Mouse (Mus musculus) stomach, embryonic 16.5 days (tissue): ENCODE data around the gene Zfp53. TPM values are rescaled to one million over a fixed set of nuclear protein-coding genes. Genes with fewer than 3 reads are reported as not detected.

Source experiments
- ATAC-seq: fragments of 200-750 bp; cut with Nextera tagmentation; 2 replicates; pipeline ENCODE4 v1.8.0; 2017; ENCODE audit warnings: moderate number of reproducible peaks, moderate TSS enrichment; ENCODE audit not compliant: insufficient read depth, low FRiP score
- H3K27ac ChIP-seq: fragments of 300-500 bp; sonication (generic); 2 replicates; pipeline ENCODE4 v1.5.1; 2014; ENCODE audit warnings: low read length
- H3K27me3 ChIP-seq: fragments of 300-500 bp; sonication (generic); 2 replicates; pipeline ENCODE4 v1.6.1; 2014; ENCODE audit warnings: low read length, control low read depth, mixed read lengths; ENCODE audit not compliant: control insufficient read depth, insufficient read depth
- H3K36me3 ChIP-seq: fragments of 300-500 bp; sonication (generic); 2 replicates; pipeline ENCODE4 v1.6.1; 2014; ENCODE audit warnings: low read length; ENCODE audit not compliant: control insufficient read depth, insufficient read depth
- H3K4me1 ChIP-seq: fragments of 300-500 bp; sonication (generic); 2 replicates; pipeline ENCODE4 v1.6.1; 2014; ENCODE audit warnings: low read length, control low read depth, mixed read lengths; ENCODE audit not compliant: control insufficient read depth, insufficient read depth
- H3K4me2 ChIP-seq: fragments of 300-500 bp; sonication (generic); 2 replicates; pipeline ENCODE4 v1.6.1; 2014; ENCODE audit warnings: low read depth, low read length, mixed read lengths
- H3K4me3 ChIP-seq: fragments of 300-500 bp; sonication (generic); replicated peaks from 2 replicates; pipeline ENCODE4 v1.5.1; 2014; ENCODE audit warnings: mild to moderate bottlenecking, low read length
- H3K9ac ChIP-seq: fragments of 300-500 bp; sonication (generic); 2 replicates; pipeline ENCODE4 v1.6.1; 2014; ENCODE audit warnings: low read length
- H3K9me3 ChIP-seq: fragments of 300-500 bp; sonication (generic); replicated peaks from 2 replicates; pipeline ENCODE4 v1.6.1; 2016; ENCODE audit warnings: low read length, control low read depth; ENCODE audit not compliant: control insufficient read depth
- WGBS: fragments of 180-500 bp; shearing (Covaris S2); extraction: QIAGEN DNeasy Blood & Tissue Kit; methylation state at CpG from one replicate; pipeline ENCODE4 v1.1.7; 2014; 5-methylcytosine and 5-hydroxymethylcytosine counted together
- polyA plus RNA-seq: library from polyadenylated mRNA; unstranded; fragments of >200 nt; fragmentation: Nextera tagmentation; extraction: Ambion mirVana; gene quantifications from 2 replicates; pipeline ENCODE4 v1.2.1, GENCODE M21; 2015

The Zfp53 gene
- polyA plus RNA-seq, 1 experiment from 2014 or later, result 13.8 TPM

DNA sequence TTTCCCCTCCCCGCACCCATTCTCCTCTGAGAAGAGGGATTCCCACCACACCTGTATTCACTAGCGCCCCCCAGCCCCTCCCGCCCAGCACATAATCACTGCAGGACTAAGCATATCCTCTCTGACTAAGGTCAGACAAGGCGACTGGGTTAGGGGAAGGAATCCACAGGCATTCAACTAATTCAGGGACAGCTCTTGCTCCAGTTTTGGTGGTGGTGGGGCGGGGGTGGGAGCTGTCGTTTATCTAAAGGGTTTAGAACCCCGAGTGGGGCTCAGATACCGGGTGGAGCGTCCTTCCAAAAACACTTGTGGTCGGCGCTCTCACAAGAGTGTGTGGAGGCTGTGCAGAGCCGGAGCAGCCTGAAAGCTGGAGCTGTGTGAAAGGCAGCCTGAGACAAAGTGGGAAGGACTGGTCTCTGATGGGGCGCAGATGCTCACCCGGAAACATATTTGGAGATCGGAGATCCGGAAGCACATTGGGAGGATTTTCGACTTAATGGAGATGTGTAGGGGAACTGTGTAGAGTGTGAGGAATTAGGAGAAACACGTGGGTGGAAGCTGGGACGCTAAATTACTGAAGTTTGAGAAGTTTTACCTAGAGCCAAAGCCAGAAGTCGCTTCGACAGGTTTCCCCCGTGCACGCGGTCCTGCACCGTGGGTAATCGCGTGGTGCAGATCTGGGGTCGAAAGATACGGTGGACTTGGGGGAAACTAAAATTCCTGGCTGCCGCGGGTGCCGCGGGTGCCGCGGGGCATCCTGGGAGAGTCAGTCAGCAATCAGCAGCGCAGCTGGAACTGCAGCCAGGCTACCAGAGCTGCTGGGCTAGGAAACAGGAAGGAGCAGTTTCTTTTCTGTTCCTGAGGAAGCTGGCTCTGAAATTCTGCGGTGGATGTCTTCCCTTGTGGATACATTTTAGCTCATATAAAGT is 27.7 kb downstream of the Zfp53 start:
- ATAC-seq, result peak; percentile 94
- Histone ChIP-seq H3K9me3 (no peaks in the 10 kb centered on the region), H3K4me3 (peak overlapping the region; percentile 60), H3K4me1 (peaks cover 4% of the 10 kb centered on the region), H3K27me3 (no peaks in the 10 kb centered on the region), H3K9ac (peak overlapping the region; percentile 77), H3K4me2 (peak overlapping the region; percentile 90), H3K27ac (peak overlapping the region; percentile 97), H3K36me3 (0 out of 2 replicates have a peak, but pooled peaks cover 4% of the 10 kb centered on the region)
- WGBS, result under 1% methylated on average over 37 of the region's 37 CpGs

DNA sequence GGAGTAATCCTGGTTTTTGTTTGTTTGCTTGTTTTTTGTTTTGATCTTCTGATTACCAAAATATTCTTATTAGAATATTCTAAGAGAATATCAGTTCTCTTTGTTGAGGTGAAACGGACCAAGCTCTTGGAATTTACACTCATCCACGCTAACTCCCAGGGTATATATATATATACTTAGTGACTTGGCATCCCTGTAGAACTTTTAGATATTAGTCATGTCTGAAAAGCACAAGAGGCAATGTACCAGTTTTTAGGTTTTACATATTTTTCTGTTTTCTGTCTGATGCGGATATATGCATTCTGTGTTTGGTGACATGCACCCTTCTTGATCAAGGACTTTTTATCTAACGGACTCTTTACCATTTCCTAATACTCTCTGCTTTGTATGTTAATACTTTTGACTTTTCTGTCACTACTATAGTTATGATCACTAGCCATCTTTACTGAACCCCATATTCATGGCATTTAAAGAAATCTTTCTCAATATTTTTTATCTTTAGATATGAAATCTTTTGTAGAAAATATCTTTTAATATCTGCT is 28.4 kb downstream of the Zfp53 start:
- WGBS, result 28% methylated on average over 4 of the region's 4 CpGs
- peak overlapping the region; percentile 60 for H3K4me3 ChIP-seq
- H3K9me3 ChIP-seq, result no peaks in the 10 kb centered on the region
- H3K27me3 ChIP-seq, result no peaks in the 10 kb centered on the region
- ATAC-seq, result no peak
- peak overlapping the region; percentile 77 for H3K9ac ChIP-seq
- peak overlapping the region; percentile 97 for H3K27ac ChIP-seq
- H3K4me2 ChIP-seq, result peak overlapping the region; percentile 90
- H3K4me1 ChIP-seq, result peaks cover 4% of the 10 kb centered on the region
- H3K36me3 ChIP-seq, result 0 out of 2 replicates have a peak, but pooled peaks cover under 1% of the 10 kb centered on the region

DNA sequence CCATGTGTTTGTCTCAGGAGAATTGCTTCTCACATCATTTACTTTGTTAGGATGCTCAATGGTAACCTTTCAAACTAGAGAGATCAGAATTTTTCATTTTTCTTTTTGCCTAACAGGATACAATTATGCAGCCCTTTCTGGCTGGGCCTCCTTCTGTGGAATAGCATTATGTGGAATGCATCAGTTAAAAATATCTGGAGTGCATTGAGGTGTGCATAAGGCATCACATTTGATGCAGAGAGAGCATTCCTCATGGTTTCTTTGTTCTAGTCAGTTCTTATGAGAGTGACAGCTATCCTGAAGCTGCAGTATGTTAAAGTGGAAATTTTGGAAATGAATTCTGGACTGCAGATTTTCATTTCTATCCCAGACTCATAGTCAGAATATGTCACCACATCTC is 37.5 kb downstream of the Zfp53 start:
- H3K9ac ChIP-seq, result no peak overlapping the region
- H3K4me1 ChIP-seq, result no peaks in the 10 kb centered on the region
- ATAC-seq, result no peak
- H3K36me3 ChIP-seq, result no peaks in the 10 kb centered on the region
- no peaks in the 10 kb centered on the region for H3K9me3 ChIP-seq
- no peak overlapping the region for H3K4me2 ChIP-seq
- H3K27me3 ChIP-seq, result no peaks in the 10 kb centered on the region
- H3K27ac ChIP-seq, result no peak overlapping the region
- H3K4me3 ChIP-seq, result no peak overlapping the region

DNA sequence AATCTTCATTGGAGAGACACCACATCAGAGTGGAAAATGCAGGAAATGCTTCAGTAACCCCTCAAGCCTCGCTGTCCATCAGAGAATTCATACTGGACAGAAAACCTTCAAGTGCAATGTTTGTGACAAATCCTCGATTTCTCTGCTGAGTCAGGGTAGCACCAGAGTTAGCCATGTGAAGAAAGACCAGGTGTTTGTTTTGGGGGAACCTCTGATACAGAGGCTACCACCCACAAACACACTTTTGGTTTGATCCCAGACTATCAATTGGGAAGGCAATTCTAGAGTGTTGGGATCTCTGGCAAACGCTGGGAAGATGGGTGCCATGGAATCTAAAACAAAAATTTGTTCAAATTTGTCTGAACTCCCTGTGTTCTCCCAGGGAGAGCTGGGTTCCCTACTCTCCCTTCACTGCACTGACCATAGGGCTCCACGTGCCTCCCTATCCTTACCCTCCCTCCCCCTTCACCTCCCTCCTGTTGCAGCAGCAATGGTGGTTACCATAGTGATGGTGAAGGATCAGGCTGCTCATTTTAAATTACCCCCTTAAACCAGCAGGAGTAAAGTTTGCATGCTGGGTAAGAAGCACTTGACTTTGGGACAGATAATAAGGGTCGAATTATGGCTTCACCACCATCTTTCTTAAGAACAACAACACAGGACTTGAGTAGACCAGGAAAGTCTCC is 42.0 kb downstream of the Zfp53 start:
- H3K27me3 ChIP-seq, result no peaks in the 10 kb centered on the region
- no peak overlapping the region for H3K4me2 ChIP-seq
- no peak for ATAC-seq
- H3K9ac ChIP-seq, result no peak overlapping the region
- H3K4me3 ChIP-seq, result no peak overlapping the region
- H3K4me1 ChIP-seq, result peaks cover 13% of the 10 kb centered on the region
- no peaks in the 10 kb centered on the region for H3K36me3 ChIP-seq
- no peaks in the 10 kb centered on the region for H3K9me3 ChIP-seq
- 76% methylated on average over 5 of the region's 5 CpGs for WGBS
- H3K27ac ChIP-seq, result no peak overlapping the region

DNA sequence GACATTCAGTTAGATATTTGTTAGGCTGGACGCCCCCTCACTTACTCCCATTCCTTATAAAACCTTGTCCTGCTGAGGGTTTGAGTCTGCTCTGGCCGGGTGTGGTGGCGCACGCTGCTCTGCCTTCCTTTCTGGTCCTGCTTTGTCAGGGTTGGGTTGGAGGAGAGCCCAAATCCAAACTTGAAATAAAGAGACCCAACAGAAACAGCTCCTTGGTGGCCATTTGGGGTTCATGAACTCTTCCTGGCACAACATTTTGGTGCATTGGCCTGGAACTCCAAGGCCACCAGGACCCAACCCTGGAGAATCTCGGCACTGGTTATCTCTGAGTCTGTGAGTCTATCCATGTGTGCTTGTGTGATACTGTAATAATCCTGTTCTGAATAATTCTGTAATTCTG is 42.8 kb downstream of the Zfp53 start:
- 51% methylated on average over 5 of the region's 5 CpGs for WGBS
- Histone ChIP-seq H3K4me1 (peaks cover 13% of the 10 kb centered on the region), H3K9ac (peak overlapping the region; percentile 95), H3K36me3 (no peaks in the 10 kb centered on the region), H3K4me2 (peak overlapping the region; percentile 85), H3K27ac (peak overlapping the region; percentile 94), H3K27me3 (no peaks in the 10 kb centered on the region), H3K4me3 (peak overlapping the region; percentile 71), H3K9me3 (no peaks in the 10 kb centered on the region)
- no peak for ATAC-seq

DNA sequence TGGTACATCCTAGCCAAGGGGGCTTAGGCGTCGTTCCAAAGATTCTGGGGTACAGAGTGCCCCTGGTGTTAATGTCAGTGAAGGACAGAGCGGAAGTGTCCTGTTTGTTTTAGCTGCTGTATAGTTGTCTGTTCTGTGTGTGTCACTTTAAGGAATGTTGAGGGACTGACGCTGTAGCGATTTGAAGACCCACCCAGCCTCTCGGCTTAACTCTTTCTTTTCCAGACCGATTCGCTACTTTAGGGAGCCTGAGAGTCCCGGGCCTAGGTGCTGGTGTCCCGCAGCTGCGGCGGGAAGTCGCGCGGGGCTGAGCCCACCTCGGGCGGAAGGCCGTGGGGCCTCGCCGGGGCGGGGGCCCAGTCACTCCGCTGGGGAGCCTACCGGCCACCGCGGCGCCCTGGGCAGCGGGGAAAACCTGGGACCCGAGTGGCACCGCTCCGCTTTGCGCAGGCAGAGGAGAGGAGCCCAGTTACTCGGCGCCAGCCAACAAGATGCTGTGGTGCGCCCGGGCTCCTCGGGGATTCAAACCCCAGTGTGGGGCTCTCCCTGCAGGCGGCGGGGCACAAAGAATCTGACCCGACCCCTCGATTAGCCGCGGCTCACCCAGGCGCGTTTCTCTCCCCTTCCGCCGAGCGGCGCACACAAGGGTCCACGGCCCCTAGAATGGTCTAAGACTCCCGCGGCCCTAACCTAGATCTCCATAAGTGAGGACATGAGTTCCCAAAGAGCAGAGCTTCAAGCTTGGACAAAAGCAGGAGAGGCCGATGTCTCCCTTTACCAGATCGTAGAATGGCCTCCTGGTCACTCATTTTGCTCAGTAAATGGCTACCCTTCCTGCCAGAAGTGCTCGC is 43.5 kb downstream of the Zfp53 start:
- ATAC-seq, result peak; percentile 83
- peak overlapping the region; percentile 95 for H3K9ac ChIP-seq
- peak overlapping the region; percentile 71 for H3K4me3 ChIP-seq
- peak overlapping the region; percentile 85 for H3K4me2 ChIP-seq
- H3K36me3 ChIP-seq, result no peaks in the 10 kb centered on the region
- H3K9me3 ChIP-seq, result no peaks in the 10 kb centered on the region
- H3K4me1 ChIP-seq, result peaks cover 13% of the 10 kb centered on the region
- under 1% methylated on average over 54 of the region's 54 CpGs for WGBS
- no peaks in the 10 kb centered on the region for H3K27me3 ChIP-seq
- H3K27ac ChIP-seq, result peak overlapping the region; percentile 94

DNA sequence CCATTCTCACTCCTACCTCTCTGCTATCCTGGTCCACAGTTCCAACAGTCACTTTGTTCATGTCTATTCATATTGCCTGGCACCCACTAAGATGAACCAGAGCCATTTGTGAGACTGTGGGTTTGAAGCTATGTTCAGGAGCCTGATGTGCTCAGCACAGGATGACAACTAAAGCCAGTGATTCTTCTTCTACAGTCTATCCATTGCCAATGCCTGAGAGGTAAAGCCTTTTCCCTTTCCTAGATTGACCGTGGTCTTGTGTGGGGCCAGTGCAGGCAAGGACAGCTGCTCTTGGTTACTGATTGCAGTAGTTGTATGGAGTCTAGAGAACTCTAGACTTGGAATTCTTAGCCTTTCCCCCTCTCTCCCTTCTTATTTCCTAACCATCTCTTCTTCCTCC is 45.2 kb downstream of the Zfp53 start:
- Histone ChIP-seq H3K4me1 (peaks cover 13% of the 10 kb centered on the region), H3K4me3 (no peak overlapping the region), H3K9me3 (no peaks in the 10 kb centered on the region), H3K9ac (no peak overlapping the region; the same call in 1 of the 2 replicates), H3K27ac (0 out of 2 replicates have a peak overlapping the region, but pooled peaks have one; percentile 13), H3K4me2 (no peak overlapping the region), H3K27me3 (no peaks in the 10 kb centered on the region), H3K36me3 (no peaks in the 10 kb centered on the region)
- ATAC-seq, result no peak
- 87% methylated on average over 1 of the region's 1 CpGs for WGBS

DNA sequence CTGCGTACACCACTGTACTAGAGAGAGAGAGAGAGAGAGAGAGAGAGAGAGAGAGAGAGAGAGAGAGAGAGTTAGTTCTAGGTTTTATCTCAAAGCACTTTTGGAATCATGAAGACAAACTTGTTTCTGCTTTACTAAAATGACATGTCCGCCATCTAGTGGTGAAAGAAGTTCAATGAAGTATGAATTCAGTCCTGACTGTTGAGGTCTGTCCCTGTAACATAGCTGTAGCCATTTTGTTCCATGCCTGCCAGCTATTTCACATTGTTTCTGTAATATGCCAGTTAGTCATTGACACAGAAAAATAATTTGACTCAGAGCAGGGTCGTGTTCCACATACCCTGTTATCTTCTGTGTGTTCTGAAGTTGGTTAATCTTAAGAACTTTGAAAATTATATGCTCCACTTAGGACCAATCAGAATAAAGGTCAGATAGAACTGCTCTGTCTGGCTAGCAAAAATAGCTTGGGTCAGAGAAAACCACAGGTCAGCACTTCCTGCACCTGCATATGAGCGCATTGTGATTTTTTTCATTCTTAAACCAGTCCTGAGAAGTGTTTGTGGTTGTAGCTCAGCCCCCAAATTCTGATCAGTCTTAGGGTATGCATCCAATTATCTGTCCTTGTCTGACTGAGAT is 45.8 kb downstream of the Zfp53 start:
- Histone ChIP-seq H3K4me1 (peaks cover 13% of the 10 kb centered on the region), H3K4me2 (peak overlapping the region; percentile 88), H3K9ac (no peak overlapping the region; the same call in 1 of the 2 replicates), H3K27me3 (no peaks in the 10 kb centered on the region), H3K9me3 (no peaks in the 10 kb centered on the region), H3K4me3 (no peak overlapping the region), H3K27ac (peak overlapping the region; percentile 71; the same call in 1 of the 2 replicates), H3K36me3 (no peaks in the 10 kb centered on the region)
- peak; percentile 20; the same call in 1 of the 2 replicates for ATAC-seq
- 14% methylated on average over 4 of the region's 4 CpGs for WGBS
